Mouse (Mus musculus): ENCODE data around the gene Atxn7l3. TPM values are rescaled to one million over a fixed set of nuclear protein-coding genes. Genes with fewer than 3 reads are reported as not detected.

The Atxn7l3 gene
- polyA plus RNA-seq, 1 experiment from 2014 or later, result 7.5 TPM

DNA sequence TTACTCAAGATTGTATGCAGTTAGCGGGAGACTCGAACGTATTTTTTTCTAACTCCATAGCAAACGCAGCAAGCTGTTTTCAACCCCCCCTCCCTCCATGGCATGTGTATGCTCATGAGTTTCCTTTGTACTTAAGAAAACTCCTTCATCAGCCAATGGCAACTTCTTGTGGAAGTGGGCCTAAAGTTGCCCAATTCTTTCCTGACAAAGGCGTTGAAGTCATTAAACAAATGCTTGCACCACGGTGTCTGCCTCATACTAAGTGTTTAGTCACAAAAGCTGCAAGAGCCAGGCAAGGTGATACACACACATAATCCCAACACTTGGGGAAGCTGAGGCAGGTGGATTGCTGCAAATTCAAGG, 50.2 kb downstream of the Atxn7l3 start:
- 72% methylated on average over 6 of the region's 6 CpGs for WGBS (ENCODE audit: insufficient replicate concordance)
- no peak for ATAC-seq
- Histone ChIP-seq H3K4me1 (peaks cover 21% of the 10 kb centered on the region), H3K9me3 (replicated peaks) (no peaks in the 10 kb centered on the region), H3K9ac (no peak overlapping the region), H3K4me2 (no peak overlapping the region), H3K36me3 (peaks cover 8% of the 10 kb centered on the region), H3K27me3 (replicated peaks) (peaks cover 20% of the 10 kb centered on the region), H3K4me3 (no peak overlapping the region), H3K27ac (no peak overlapping the region)

DNA sequence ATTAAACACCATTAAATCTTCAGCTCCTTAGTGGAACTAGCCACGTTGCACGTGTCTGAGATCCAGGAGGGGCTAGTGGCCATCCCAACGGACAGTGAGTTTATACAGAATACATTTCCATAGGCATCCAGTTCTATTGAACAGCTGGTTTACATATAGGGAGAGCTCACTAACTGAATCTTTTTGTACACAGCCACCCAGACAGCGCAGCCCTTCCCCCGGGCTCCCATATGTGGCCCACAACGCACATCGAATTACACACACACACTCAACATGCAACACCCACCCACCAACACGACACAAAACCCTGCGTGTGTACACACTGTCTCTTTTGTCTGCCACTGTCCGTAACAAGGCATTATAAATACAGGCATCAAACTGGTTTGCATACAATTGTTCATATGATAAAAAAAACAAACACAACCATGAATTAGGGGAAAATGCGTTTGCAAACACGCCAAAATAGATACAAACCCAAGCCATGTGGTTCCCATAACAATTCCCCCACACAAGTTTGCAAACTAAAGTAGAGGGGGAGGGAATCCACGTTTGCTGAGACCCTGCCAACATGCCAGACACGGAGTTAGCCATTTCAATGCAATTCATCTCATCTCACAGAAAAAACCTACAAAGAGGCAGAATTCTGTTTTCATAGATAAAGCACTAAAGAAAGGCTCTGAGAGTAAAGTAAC, 50.7 kb downstream of the Atxn7l3 start:
- H3K4me1 ChIP-seq, result peaks cover 21% of the 10 kb centered on the region
- H3K4me2 ChIP-seq, result peak overlapping the region; percentile 60
- ATAC-seq, result no peak
- no peak overlapping the region for H3K27ac ChIP-seq
- H3K9ac ChIP-seq, result peak overlapping the region; percentile 48; the same call in 1 of the 2 replicates
- peaks cover 3% of the 10 kb centered on the region for H3K36me3 ChIP-seq
- no peak overlapping the region; the same call in 1 of the 2 replicates for H3K4me3 ChIP-seq
- H3K27me3 ChIP-seq (replicated peaks), result peaks cover 20% of the 10 kb centered on the region
- H3K9me3 ChIP-seq (replicated peaks), result no peaks in the 10 kb centered on the region
- 64% methylated on average over 14 of the region's 14 CpGs for WGBS (ENCODE audit: insufficient replicate concordance)

DNA sequence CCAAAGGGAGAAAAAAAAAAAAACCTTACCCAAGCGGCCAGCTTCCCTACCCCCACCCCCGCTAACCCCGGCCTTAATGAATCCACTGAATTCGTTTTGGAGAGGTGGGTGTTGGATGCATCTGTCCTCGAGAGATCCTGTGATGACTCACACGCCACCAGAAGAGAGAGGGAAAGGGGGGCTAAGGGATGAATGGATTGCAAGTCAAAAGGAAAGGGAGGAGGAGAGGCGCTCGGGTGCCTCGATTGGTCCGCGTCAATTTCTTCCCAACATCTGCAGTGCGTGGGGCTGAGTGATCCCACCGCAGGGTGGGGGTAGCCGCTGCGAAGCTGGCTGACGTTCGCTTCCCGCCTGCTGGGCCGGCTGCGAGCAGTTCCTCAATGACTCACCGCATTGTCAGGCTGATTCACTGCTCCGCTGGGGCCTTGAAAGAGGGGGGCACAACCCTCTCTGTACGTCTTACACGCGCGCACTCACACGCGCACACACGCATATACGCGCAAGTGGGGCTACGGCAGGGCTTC, 51.4 kb downstream of the Atxn7l3 start:
- no peaks in the 10 kb centered on the region for H3K9me3 ChIP-seq (replicated peaks)
- H3K27ac ChIP-seq, result no peak overlapping the region
- no peak for ATAC-seq

GRCm38 (mm10) chr11:102241874-102242273, 54.6 kb downstream of the Atxn7l3 start:
- no peaks in the 10 kb centered on the region for H3K36me3 ChIP-seq
- no peak overlapping the region for H3K9ac ChIP-seq
- no peak overlapping the region for H3K27ac ChIP-seq
- no peak overlapping the region for H3K4me2 ChIP-seq
- peaks cover 12% of the 10 kb centered on the region for H3K4me1 ChIP-seq
- WGBS (ENCODE audit: insufficient replicate concordance), result 50% methylated on average over 5 of the region's 5 CpGs
- H3K9me3 ChIP-seq (replicated peaks), result no peaks in the 10 kb centered on the region
- H3K4me3 ChIP-seq, result no peak overlapping the region
- peaks cover 26% of the 10 kb centered on the region for H3K27me3 ChIP-seq (replicated peaks)
- ATAC-seq, result no peak

More for the DNA sequence above, 51.4 kb downstream of the Atxn7l3 start:
- peak overlapping the region; percentile 48; the same call in 1 of the 2 replicates for H3K9ac ChIP-seq
- H3K4me2 ChIP-seq, result peak overlapping the region; percentile 60
- peaks cover 20% of the 10 kb centered on the region for H3K27me3 ChIP-seq (replicated peaks)
- H3K4me3 ChIP-seq, result peak overlapping the region; percentile 36
- H3K36me3 ChIP-seq, result no peaks in the 10 kb centered on the region
- 2% methylated on average over 32 of the region's 32 CpGs for WGBS (ENCODE audit: insufficient replicate concordance)
- H3K4me1 ChIP-seq, result peaks cover 21% of the 10 kb centered on the region

- H3K4me3 ChIP-seq, result no peak overlapping the region
- peaks cover 16% of the 10 kb centered on the region for H3K4me1 ChIP-seq
- 66% methylated on average over 5 of the region's 5 CpGs for WGBS (ENCODE audit: insufficient replicate concordance)
- no peak overlapping the region for H3K9ac ChIP-seq
- no peak overlapping the region for H3K4me2 ChIP-seq
- H3K27me3 ChIP-seq (replicated peaks), result peaks cover 26% of the 10 kb centered on the region
- H3K27ac ChIP-seq, result no peak overlapping the region
- H3K9me3 ChIP-seq (replicated peaks), result no peaks in the 10 kb centered on the region
- ATAC-seq, result 0 out of 2 replicates have a peak, but pooled peaks have one; percentile 37
- H3K36me3 ChIP-seq, result no peaks in the 10 kb centered on the region
These were observed 55.2 kb downstream of the Atxn7l3 start for GRCm38 (mm10) chr11:102241246-102241645.

- Histone ChIP-seq H3K4me1 (peaks cover 22% of the 10 kb centered on the region), H3K9me3 (replicated peaks) (no peaks in the 10 kb centered on the region), H3K4me3 (no peak overlapping the region), H3K27ac (no peak overlapping the region), H3K27me3 (replicated peaks) (peaks cover 22% of the 10 kb centered on the region), H3K9ac (no peak overlapping the region), H3K4me2 (no peak overlapping the region), H3K36me3 (no peaks in the 10 kb centered on the region)
- no peak for ATAC-seq
- 76% methylated on average over 6 of the region's 6 CpGs for WGBS (ENCODE audit: insufficient replicate concordance)
These were observed 55.8 kb downstream of the Atxn7l3 start for GRCm38 (mm10) chr11:102240636-102241035.

Other genes starting within 250 kb of the Atxn7l3 start
- 15.1 and 16.7 TPM in 2 replicates for gene Mpp2, start 208.1 kb downstream of the Atxn7l3 start, polyA plus RNA-seq (2016; fragmentation: Nextera tagmentation; extraction: Ambion mirVana)
- not detected in 2 replicates for gene Ppy, start 195.3 kb downstream of the Atxn7l3 start, polyA plus RNA-seq (2016; fragmentation: Nextera tagmentation; extraction: Ambion mirVana)
- 0.32 TPM in 1 of 2 replicates, not detected in the other for gene Pyy, start 188.8 kb downstream of the Atxn7l3 start, polyA plus RNA-seq (2016; fragmentation: Nextera tagmentation; extraction: Ambion mirVana)
- gene Nags, start 151.1 kb downstream of the Atxn7l3 start, polyA plus RNA-seq (2016; fragmentation: Nextera tagmentation; extraction: Ambion mirVana), result 7.7 and 8.8 TPM in 2 replicates
- gene Tmem101, start 140.2 kb downstream of the Atxn7l3 start, polyA plus RNA-seq (2016; fragmentation: Nextera tagmentation; extraction: Ambion mirVana), result 16.3 TPM in 2 replicates
- gene Lsm12, start 111.3 kb downstream of the Atxn7l3 start, polyA plus RNA-seq (2016; fragmentation: Nextera tagmentation; extraction: Ambion mirVana), result 84.3 and 85.8 TPM in 2 replicates
- gene G6pc3, start 107.0 kb downstream of the Atxn7l3 start, polyA plus RNA-seq (2016; fragmentation: Nextera tagmentation; extraction: Ambion mirVana), result 18.0 and 19.7 TPM in 2 replicates
- gene Hdac5, start 66.5 kb downstream of the Atxn7l3 start, polyA plus RNA-seq (2016; fragmentation: Nextera tagmentation; extraction: Ambion mirVana), result 21.7 and 23.1 TPM in 2 replicates
- gene BC030867, start 47.7 kb downstream of the Atxn7l3 start, polyA plus RNA-seq (2016; fragmentation: Nextera tagmentation; extraction: Ambion mirVana), result 19.5 and 19.7 TPM in 2 replicates
- 0.05 TPM in 1 of 2 replicates, not detected in the other for gene Asb16, start 27.9 kb downstream of the Atxn7l3 start, polyA plus RNA-seq (2016; fragmentation: Nextera tagmentation; extraction: Ambion mirVana)
- 28.4 and 28.9 TPM in 2 replicates for gene Tmub2, start 11.7 kb downstream of the Atxn7l3 start, polyA plus RNA-seq (2016; fragmentation: Nextera tagmentation; extraction: Ambion mirVana)
- gene Ubtf, start 23.1 kb upstream of the Atxn7l3 start, polyA plus RNA-seq (2016; fragmentation: Nextera tagmentation; extraction: Ambion mirVana), result 97.2 and 98.8 TPM in 2 replicates
- gene Slc4a1, start 69.6 kb upstream of the Atxn7l3 start, polyA plus RNA-seq (2016; fragmentation: Nextera tagmentation; extraction: Ambion mirVana), result 913 and 972 TPM in 2 replicates
- gene Rundc3a, start 96.8 kb upstream of the Atxn7l3 start, polyA plus RNA-seq (2016; fragmentation: Nextera tagmentation; extraction: Ambion mirVana), result 1.9 and 2.1 TPM in 2 replicates
- gene Slc25a39, start 111.3 kb upstream of the Atxn7l3 start, polyA plus RNA-seq (2016; fragmentation: Nextera tagmentation; extraction: Ambion mirVana), result 365 and 367 TPM in 2 replicates
- 55.8 and 58.1 TPM in 2 replicates for gene Grn, start 133.7 kb upstream of the Atxn7l3 start, polyA plus RNA-seq (2016; fragmentation: Nextera tagmentation; extraction: Ambion mirVana)
- gene Fam171a2, start 151.1 kb upstream of the Atxn7l3 start, polyA plus RNA-seq (2016; fragmentation: Nextera tagmentation; extraction: Ambion mirVana), result 1.3 and 1.9 TPM in 2 replicates
- gene Itga2b, start 173.5 kb upstream of the Atxn7l3 start, polyA plus RNA-seq (2016; fragmentation: Nextera tagmentation; extraction: Ambion mirVana), result 82.1 and 88.2 TPM in 2 replicates